Mouse (Mus musculus): ENCODE measurements around the gene Tbcd.

GRCm38 (mm10) chr11:121559527-121560293 lies 108.0 kb downstream of the Tbcd start:
- no peak for TF ChIP-seq POLR2A (IDR thresholded peaks at IDR 0.05; ENCODE audit: extremely low read depth, insufficient read depth, low read length)
- TF ChIP-seq CTCF (IDR thresholded peaks at IDR 0.05; ENCODE audit: low read depth, low read length): no peak
